Mouse (Mus musculus) stomach, postnatal 0 days (tissue): ENCODE results near the gene Txn2.

Experiments
- CTCF ChIP-seq: IDR thresholded peaks from 2 replicates; pipeline ENCODE4 v1.5.1; 2016; ENCODE audit warnings: antibody characterized with exemption, low read depth, mild to moderate bottlenecking, moderate library complexity
- EP300 ChIP-seq: optimal IDR thresholded peaks from 2 replicates; pipeline ENCODE3; 2016; ENCODE audit warnings: antibody characterized with exemption

DNA sequence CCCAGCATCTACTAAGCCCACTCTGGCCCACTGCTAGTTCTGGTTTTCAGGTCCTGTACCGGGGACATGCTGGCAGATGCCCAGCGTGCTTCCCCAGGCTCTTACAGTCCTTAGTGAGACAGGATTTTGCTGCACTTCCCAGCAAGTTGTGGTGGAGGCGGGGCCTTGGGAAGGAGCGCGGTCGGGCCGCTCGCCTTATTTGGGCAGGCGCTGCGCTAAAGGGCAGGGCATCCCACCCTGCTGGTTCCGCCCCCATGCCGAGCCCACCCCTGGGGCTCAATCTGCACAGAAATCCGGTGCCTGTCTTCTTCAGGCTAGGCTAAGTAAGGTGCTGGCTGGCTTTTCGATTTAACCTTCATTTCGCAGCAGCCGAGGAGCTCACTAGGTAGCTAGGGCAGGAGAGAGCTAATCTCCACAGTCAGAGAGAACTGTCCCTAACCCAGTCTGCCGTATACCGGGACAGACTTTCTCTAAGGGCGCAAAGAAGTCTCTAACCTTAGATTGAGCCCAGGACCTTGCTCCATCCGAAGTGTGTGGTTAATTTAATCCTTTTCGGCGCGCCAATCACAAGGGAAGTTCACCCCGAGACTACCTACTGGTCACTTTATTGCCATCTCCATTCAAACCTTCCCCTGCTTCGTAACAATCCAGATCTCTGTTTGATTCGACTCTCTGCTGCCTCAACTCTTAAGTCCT is 23.4 kb downstream of the Txn2 start:
- no peak for TF ChIP-seq CTCF
- TF ChIP-seq EP300: no peak
